Mouse (Mus musculus) forelimb bud, embryonic 11.5 days (tissue): ENCODE data around the gene Bag3.
A peak's percentile ranks its signal among the peaks of the same experiment; 100 is the strongest.
"Not testable (repeated sequence)": the region's sequence is repeated elsewhere in the genome, so short reads cannot be mapped to it uniquely, and the experiment has no call there.

Experiments
- DNase-seq: peaks from one replicate; pipeline ENCODE4 v3.0.0-alpha.2; 2012; ENCODE audit warnings: low read depth, low spot score

Gene Bag3

DNA sequence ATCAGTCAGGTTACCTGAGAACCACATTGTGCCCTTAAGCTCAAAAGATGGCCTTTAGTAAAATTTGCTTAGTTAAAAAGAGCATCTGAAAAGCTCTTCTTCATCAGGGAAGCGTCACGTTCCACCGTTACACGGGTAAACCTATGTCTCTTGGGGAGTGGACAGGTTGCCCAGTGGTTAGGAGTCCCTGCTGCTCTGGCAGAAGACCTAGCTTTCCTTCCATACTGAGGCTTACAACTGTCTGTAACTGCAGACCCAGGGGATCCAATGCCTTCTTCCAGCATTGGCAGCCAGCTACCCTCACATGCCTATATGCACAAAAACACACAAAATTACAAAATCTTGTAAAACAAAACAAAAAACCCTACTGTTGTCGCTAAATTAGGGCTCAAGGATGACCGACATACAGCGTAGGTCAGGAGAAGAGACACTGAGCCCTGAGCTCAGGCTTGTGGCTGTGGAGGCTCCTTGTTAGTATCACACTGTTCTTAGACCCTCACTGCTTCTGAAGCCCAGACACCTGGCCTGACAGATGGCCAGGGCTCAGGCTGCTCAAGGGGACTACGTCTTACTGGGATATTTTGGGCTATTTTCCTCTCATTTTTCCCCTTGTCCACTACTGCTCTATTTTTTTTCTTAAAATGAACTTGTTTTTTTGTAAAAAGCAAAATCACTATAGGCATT is 44.3 kb downstream of the Bag3 start:
- DNase-seq, result no peak

DNA sequence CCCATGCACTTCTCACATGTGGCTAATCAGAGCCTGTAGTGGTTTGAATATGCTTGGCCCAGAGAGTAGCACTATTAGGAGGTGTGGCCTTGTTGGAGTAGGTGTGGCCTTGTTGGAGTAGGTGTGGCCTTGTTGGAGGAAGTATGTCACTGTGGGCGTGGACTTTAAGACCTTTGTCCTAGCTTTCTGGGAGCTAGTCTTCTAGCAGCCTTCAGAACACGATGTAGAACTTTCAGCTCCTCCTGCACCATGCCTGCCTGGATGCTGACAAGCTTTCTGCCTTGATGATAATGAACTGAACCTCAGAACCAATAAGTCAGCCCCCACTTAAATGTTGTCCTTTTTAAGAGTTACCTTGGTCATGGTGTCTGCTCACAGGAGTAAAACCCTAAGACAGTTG is 46.0 kb downstream of the Bag3 start:
- DNase-seq, result not testable (repeated sequence)

- DNase-seq, result no peak
These were observed 46.7 kb downstream of the Bag3 start for GRCm38 (mm10) chr7:128569987-128570656.

GRCm38 (mm10) chr7:128570657-128571056 is 47.2 kb downstream of the Bag3 start:
- DNase-seq, result not testable (repeated sequence)

GRCm38 (mm10) chr7:128572030-128572429 is 48.6 kb downstream of the Bag3 start:
- no peak for DNase-seq

- DNase-seq, result no peak
These were observed 51.8 kb downstream of the Bag3 start for GRCm38 (mm10) chr7:128575211-128575610.

DNA sequence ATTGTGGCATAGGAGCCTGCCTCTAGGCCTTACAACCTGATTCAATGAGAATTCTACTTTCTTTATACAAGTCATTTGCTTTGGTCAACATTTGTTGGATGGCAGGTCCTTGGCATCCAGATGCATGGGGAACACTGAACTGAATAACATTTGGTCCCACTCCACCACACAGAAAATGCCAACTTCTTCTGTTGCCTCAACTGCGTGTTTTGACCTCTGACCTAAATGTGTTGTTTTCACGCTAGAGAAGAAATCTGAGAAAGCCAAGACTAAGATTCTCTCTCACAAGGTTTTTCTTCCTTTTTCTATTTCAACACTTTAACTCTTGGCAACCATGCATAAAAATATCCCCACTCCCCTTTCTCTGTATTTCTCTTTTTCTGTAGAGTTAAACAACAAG is 52.4 kb downstream of the Bag3 start:
- DNase-seq, result peak; percentile 37

DNA sequence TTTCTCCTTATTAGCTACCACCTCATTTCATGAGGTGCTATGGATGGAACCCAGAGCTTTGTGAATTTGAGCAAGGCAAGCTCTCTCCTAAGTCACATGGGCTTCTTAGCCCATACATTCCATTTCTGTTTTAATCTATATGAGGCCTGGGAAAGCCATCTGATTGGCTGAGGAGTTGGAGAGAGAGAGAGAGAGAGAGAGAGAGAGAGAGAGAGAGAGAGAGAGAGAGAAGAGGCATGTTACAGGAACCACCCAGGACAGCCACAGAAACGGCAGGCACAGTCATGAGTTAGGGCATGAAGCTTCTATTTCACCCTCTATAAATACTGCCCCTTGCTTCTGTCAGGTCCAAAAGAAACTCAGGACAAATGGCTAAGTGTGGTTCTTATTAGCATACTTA is 54.2 kb downstream of the Bag3 start:
- no peak for DNase-seq

DNA sequence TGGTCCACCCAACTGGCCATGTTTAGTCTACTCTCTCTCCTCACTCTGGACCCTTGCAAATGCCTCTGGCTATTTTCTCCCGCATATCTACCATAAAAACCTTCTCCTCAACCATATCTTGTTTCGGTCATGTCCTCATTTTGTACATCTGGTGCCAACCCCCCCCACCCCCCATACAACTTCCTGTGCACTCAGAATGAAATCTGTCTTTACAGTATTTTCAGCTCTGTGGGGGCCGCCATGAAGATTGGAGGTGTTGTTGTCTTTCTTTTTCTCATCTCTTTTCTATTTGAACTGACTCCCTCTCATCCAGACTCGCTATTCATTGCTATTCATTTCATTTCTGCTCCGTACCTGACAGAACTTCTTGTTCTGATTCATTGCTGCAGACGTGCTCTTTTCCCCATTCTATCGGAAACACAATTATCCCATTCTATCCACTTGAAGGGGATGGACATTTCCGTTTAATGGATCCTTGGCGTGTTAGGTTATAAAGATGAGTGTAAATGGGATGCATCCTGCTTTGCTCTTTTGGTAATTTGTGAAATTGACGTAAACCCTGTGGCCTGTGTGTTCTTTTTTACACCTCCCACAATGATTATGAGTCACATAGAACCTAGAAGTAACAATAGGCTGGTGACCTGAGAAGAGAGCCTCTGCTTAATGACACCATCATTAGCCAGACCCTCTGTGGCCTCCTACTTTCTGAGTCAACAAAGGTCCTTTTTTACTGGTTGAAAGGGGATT is 55.0 kb downstream of the Bag3 start:
- DNase-seq, result no peak

DNA sequence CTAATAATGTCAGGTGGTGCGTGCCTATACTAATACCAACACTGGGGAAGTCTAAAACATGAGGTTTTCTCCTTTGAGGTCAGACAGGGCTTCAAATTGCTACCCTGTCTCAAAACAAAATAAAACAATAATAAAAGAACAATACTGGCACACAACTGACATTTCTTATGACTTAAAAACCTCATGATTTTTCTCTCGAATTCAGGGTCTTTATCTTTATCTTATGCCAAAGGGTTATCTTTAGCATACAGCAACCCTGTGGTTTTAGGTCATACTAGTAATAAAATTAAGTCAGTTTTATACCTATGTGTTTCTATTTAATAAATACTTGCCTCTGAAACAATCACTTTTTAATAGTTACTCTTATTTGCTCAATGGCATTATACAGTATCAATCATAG is 56.0 kb downstream of the Bag3 start:
- no peak for DNase-seq

DNA sequence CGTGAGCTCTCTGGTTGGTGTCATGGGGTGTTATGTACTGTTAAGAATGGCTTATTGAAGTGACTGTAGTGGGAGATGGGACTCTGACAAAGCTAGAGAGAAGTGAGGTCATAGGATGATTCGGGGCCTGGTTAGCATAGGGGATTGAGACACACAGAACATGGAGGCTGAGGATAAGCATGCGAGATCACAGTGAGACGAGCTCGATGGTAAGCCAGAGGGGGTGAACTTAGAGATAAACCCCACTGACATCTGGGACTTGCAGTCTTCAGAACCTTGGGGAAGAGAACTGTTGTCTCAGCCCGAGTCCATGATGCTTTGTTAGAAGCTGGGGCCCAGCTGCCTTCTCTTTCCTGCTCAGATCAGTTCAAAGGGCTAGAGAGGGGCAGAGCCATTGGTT is 56.9 kb downstream of the Bag3 start:
- no peak for DNase-seq

DNA sequence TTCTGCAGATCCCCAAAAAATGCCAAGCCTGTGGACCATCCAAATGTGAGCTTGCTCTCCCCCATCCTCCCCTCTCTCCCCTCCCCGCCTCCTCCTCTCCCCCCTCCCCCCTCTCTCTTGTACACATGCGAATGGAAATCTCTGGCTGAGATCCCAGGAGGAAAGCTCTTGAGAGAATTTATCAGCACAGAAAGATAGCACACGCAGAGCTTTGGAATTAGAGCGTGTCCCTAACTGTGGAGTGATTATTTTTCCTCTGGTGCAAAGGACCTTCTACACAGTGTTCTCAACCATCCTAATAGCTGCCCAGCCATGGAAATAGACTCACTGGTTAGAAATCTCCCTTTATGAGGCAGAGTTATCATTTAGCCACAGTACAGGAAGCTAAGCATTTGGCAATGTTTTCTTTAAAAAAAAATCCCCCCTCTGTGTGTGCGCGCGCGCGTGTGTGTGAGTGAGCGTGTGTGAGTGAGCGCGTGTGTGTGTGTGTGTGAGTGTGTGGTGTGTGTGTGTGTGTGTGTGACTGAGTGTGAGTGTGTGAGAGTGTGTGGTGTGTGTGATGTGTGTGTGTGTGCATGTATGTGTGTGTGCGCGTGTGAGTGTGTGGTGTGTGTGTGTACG is 58.6 kb downstream of the Bag3 start:
- DNase-seq, result no peak

- no peak for DNase-seq
These were observed 60.0 kb downstream of the Bag3 start for GRCm38 (mm10) chr7:128583213-128583948.

- DNase-seq, result no peak
These were observed 64.0 kb downstream of the Bag3 start for GRCm38 (mm10) chr7:128587334-128587933.

- no peak for DNase-seq
These were observed 68.1 kb downstream of the Bag3 start for GRCm38 (mm10) chr7:128591345-128592084.

DNA sequence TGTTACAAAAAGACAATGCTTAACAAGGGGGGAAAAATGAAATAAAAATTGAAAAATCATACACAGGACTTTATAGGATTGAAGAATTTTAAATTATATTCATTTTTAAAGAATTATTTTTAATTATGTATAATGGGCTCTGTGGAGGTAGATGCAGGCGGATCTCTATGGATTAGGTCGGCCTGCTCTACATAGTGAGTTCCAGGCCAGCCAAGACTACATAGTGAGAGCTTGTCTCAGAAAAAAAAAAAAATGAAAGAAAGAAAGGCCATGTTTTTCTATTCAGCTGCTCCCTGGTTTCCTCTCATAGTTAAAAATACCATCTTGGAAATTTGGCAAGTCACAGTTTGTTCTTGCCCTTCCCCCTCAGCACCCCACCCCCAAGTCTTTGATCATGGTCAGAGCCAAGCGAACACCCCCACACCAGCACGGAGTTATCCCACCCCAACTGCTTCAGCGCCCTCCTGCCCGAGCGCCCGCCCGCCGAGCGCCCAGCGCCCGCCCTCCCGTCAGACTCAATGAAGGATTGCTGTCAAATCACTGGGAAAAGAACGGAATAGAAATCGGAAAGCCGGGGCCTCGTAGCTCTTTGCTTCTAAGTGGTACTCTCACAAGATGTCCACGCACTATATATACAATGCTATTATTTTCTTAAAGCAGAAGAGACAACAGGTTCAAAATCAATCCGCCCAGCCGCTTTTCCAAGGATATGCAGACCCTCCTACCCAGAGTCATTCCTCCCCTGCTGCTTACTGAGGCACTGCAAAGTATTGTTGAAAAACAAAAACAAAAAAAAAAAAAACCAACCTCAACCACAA is 68.9 kb downstream of the Bag3 start:
- peak; percentile 12 for DNase-seq

- DNase-seq, result peak; percentile 10
These were observed 69.5 kb downstream of the Bag3 start for GRCm38 (mm10) chr7:128592936-128593241.

DNA sequence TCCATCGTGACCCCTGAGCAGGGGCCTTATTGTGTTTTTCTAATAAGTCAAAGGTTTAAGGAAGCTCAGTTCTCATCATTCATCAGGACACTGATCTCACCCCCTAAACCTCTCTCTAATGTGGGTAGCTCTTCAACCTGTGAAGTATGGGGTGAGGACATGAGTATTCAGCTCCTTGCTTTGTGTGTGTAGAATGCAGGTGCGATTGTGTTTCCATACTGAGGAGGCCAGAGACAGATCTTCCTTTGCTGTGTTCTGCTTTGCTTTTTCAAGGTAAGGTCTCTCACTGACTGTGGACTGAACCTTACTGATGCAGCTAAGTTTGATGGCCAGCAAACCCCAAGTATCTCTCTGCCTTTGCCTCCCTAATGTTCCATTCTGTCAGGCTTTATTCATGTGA is 72.9 kb downstream of the Bag3 start:
- no peak for DNase-seq
